Mouse (Mus musculus) layer of hippocampus, postnatal 25 days (tissue): ENCODE measurements around the gene Actl6b. TPM values are rescaled to one million over a fixed set of nuclear protein-coding genes. Genes with fewer than 3 reads are reported as not detected.
A peak's percentile ranks its signal among the peaks of the same experiment; 100 is the strongest.

Source experiments
- DNase-seq, 2 experiments: peaks; one replicate each; pipeline ENCODE4 v3.0.0; 2022; ENCODE audit warnings: mixed read lengths in 2 of 2, low spot score in 1 of 2; ENCODE audit errors: extremely low spot score in 1 of 2
- total RNA-seq, 2 experiments: library from RNA; stranded (reverse); gene quantifications; 2 replicates each; pipeline ENCODE4 v1.2.3; 2021

Gene Actl6b
- total RNA-seq, 2 experiments from 2014 or later = 129 to 132 TPM

DNA sequence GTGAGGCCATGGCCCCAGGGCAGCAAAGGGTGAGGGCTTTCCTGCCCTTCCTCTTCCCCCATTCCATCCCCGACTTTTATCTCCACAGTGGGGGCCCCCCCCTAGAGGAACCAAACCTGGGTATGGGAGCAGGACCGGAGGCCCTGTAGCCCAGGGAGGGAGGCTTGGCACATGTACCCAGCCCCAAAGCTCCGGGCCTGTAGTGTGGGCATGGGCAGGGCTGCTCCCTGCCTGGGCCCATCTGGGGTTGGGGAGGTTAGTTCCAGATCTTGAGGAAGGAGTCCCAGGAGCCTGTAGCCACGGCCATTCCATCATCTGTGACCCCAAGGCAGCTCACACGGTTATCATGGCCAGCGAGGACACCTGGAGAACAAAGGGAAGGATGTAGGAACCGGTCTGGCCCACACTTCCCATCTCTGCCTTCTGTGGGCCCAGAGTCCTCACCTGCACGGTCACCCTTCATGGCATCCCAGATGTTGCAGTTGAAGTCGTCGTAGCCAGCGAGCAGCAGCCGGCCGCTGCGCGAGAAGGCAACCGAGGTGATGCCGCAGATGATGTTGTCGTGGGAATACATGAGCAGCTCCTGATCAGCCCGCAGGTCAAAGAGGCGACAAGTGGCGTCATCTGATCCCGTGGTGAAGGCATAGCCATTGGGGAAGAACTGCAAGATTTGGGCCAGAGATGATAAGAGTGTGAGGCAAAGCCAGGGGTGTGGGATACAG is 24.9 kb upstream of the Actl6b start:
- DNase-seq = no peak

DNA sequence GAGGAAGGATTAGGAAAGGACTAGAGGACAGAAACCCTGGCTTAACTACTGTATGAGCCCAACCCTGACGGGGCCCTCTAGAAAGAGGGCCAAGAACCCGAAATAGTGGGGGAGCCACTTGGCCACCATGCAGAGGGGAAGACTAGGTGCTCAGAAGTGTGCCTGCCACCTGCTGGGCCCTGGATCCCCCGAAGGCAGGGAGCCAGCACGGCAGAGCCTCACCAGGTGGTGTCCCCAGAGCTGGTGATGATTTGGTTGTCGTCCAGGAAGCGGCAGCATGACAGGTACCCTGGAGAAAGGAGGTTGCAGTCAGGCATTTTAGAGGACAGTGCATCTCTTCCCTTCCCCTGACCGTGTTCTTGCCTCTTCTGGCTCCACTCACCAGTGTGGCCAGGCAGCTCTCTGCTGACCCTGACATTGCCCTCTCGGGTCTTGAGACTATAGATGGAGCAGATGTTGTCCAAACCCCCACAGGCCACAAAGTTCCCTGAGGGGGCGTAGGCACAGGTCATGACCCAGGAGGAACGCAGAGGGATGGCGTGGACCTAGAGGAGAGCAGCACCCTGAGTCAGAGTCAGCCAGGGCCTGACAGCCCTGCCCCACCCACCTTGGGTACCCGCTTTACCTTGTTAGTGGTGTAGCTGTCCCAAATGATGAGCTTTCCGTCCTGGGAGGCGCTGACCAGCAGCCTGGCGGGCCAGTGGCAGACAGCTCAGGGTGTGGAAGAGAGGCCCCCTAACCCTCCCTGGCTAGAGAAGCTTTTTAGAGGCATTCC is 23.9 kb upstream of the Actl6b start:
- no peak for DNase-seq

DNA sequence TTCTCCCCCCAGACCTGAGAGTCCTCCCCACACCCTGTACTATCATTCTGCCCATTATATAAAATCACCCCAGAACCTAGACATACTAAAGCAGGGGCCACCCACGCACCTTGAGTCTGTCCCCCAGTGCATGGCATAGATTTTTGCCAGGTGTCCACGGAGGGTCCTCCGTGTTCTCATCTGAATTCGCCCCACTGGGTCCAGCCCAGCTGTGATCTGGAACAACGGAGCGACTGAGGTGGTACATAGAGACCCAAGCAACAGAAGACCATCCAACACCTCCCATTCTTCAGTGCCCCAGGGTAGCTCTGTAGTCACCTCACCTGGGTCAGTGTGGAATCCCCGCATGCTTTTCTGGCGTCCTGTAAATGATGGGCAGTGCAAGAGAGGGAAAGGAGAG is 23.2 kb upstream of the Actl6b start:
- no peak for DNase-seq

DNA sequence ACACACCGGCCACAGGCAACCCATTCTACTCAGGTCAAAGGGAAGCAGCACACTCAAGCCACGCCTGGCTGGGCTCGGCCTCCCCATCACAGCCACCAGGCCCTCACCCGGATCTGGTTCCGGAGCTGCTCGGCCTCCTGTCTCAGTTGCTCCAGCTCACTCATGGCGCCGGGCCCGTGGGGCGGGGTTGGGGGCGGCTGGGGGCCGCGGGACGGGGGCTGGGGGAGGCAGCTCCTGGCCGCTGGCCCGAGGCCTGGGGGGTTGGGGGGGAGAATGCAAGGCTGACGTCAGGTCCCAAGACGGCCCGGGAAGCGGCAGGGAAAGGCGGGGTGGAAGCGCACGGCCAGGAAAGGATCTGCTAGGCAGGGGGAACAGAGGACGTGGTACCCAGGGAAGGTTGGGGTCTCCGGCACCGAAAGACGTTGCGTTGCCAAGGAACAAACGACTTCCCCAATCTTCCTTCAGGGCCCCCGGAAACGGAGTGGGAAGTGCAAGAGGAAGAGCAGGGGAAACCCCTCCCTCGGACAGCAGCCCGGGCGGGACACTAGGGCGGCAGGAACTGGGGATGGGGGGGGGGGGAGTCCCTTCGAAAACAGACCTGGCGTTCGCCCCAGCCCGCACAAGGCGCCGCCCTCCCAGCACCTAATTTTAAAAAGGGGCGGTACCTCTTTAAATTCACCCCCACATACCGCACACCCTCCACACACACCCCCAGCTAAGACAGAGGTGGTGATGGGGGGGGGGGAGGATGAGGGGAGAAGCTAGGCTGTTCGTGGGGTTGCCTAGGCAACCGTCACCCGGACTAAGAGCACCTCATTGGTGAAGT is 22.5 kb upstream of the Actl6b start:
- peak in 1 of 2 experiments; percentile 52 for DNase-seq

DNA sequence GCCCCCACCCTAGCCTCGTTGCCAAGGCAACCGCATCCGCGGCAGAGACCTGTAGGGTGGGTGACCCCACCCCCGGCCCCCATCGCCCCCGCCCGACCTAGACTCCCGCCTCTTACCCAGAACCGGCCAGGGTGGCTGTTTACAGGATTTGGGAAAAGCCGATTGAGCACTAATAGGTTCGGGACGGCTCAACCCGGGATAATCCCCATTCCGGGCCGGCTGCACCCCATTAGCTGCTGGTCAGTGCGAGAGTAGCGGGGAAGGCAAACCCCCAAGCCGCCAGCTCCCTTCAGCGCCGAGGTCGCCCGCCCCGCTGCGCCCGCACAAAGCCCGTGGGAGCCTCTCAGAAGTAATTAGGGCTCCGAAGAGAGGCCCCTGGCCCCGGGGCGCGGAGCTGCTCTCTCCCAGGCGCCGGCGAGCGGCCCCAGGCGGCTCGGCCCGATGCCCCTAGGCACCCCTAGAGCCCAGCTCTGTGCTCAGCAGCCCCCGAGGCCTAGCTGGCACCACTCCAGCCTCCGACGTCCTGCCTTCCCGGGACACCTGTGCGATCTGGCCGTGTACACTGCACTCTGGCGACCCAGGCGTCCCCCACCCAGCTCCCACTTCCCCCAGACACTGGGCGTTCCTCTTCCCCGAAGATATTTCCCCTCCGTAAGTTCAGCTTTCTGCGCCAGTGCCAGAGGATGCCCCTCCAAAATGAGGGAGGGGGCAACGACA is 21.7 kb upstream of the Actl6b start:
- peak in 1 of 2 experiments; percentile 60 for DNase-seq

DNA sequence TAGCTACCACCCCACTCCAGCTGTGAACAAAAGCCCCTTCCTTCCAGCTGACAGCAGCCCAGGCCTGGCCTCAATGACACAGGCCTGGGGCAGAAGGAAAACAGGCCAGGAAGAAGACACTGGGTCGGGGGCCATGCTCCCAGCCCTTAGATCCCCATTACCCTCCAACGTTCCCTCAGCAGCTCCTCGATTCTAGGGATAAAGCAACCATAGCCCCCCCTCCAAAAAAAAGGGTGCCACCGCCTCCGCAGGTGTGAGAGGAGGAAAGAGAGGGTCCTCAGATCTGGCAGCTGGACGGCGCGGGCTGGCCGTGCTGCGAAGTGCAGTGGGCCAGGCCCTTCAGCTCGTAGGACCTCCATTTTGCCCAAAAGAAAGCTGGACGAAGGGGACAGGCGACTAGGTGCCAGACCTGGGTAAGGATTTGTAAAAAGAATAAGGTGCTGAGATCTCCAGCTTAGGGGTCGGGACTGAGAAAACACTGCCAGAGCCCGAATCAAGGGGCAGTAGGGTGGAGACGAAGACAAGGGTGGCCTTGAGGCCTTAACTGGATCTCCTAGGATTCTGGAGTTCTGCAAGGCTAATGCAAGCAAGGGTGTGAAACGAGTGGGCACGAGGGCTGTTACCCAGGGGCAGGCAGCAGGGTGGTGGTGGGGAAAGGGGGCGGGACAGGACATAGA is 21.0 kb upstream of the Actl6b start:
- no peak for DNase-seq

DNA sequence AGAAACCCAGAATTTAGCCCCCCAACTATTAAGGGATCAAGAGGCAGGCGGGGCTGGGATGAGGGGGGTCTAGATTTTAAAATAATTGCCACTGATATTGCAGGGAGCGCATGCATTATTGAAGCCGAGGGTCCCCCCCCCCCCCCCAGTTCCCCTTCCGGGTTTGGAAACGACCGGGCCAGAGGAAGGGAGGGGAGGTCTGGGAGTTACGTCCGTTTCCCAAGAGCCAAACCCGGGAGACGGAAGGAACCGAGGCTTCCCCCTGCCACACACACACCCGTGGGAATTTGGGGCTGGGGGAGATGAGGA is 20.6 kb upstream of the Actl6b start:
- no peak for DNase-seq

DNA sequence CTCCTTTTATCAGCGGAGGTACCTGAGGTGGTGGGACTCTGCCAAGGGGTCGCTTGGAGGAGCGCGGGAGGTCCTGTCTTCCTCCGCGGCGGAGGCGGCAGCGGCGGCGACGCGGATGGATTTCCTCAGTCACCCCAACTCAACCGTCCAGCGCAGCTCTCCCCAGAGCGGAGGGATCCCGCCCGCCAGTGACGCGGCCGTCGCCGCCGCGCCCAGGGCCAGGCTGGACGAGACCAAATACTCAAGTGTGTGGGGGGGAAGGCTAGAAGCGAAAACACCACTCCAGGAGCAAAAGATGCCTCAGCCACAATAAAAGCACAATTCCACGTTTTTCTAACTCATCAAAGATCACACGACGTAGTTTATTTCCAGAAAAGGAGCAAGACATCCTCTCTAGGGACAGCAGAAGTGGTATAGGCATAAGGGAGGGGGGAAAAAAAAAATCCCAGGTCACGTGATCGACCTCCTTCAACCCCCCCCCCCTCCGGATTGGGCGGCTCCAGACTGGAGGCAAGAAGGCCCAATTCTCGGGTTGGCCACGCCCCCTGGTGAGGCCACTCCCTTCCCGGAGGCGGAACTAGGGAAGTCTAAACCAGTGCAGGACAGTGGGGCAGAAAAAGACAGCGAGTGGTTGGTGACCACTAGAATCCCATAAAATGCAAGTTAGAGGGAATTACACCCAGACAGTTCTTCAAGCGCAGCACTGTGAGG is 20.0 kb upstream of the Actl6b start, which contains the start of the genes Epo and Gnb2:
Gene Epo, minus strand, starts transcription at position 126 of the 711 bp plus-strand sequence.
Gene Gnb2, minus strand, starts transcription at position 394 of the 711 bp plus-strand sequence.
- peak; percentile 89 to 98 for DNase-seq

DNA sequence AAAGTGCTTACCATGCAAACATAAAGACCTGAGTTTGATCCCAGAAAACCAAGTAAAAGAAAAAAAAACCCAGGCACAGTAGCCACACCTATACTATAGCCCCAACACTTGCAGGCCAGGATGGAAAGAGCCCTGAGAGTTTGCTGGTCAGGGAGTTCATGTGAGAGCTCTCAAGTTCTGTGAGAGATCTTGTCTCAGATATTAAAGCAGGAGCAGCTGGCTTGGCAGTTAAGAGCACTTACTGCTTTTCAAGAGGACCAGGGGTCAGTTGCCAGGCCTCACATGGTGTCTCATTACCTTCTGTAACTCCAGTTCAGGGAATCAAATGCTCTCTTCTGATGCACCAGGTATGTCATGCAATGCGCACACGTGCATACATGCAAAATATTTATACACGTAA is 18.6 kb upstream of the Actl6b start:
- no peak for DNase-seq

DNA sequence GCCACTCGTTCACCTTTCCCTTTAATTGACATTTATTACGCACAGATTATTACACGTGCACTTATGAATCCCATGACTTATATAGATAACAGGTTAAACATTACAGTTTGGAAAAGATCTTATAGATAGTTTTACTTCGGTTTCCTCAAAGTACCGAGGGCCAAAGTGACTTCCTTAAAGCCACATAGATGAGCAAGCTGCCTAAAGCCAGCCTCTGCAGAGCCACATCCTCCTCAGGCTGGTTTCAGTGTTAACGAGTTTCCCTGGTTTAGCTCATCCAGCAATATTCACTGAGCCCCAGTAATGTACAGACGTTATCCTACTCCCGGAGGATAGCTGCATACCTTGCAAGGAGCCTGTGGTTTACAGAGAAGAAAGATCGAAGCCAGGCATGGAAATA is 18.0 kb upstream of the Actl6b start:
- no peak for DNase-seq

DNA sequence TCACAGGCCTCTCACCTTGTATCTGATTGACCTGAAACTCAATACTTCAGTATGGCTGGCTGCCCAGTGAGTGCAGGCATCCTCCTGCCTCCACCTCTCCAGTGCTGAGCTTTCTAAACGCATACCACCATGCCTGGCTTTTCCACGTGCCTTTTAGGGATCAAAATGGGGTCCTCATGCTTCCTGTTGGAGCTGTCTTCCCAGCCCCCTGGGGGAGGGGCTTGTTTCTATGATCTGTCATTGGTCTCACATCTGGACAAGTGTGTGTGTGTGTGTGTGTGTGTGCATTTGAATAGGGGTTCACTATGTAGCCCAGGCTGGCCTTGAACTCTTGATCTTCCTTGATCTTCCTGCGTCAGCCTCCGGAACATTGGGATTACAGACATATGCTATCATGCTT is 15.9 kb upstream of the Actl6b start:
- DNase-seq = no peak

DNA sequence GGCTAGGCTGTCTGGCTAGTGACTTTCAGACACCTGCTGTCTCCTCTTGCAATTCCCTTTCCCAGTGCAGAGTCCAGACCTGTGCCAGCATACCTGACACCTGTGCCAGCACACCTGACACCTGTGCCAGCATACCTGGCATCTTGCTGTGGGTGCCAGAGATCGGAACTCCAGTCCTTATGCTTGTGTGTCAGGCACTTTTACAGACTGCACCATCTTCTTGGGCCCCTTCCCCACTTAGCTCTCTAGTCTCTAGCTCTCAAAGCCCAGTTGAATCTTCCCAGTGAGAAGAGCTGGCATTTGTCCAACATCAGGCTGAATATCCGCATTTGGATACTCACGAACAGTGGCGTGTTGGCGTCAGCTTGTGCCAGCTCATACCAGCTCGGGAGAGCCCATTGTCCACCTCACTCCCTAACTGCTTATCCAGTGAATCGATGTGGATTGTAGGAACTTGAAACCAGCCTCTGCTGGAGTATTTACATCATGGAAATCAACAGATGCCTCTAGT is 14.0 kb upstream of the Actl6b start:
- DNase-seq = no peak

DNA sequence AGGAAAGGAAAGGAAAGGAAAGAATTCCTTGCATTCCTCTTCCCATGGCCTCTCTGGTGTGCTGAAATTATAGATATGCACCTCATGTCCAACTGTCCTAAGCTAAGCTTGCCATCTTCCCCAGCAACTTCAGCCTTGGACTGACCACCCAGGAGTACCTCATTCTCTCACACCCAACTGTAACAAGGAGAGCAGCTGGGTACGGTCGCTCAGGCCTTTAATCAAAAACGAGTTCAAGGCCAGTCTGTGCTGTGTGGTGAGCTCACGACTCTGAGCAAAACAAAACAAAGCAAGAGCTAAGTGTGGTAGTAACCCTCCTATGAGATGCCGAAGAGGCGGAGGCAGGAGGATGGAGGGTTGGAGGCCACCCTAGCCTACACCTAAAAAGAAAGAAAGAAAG is 12.3 kb upstream of the Actl6b start:
- DNase-seq = no peak

DNA sequence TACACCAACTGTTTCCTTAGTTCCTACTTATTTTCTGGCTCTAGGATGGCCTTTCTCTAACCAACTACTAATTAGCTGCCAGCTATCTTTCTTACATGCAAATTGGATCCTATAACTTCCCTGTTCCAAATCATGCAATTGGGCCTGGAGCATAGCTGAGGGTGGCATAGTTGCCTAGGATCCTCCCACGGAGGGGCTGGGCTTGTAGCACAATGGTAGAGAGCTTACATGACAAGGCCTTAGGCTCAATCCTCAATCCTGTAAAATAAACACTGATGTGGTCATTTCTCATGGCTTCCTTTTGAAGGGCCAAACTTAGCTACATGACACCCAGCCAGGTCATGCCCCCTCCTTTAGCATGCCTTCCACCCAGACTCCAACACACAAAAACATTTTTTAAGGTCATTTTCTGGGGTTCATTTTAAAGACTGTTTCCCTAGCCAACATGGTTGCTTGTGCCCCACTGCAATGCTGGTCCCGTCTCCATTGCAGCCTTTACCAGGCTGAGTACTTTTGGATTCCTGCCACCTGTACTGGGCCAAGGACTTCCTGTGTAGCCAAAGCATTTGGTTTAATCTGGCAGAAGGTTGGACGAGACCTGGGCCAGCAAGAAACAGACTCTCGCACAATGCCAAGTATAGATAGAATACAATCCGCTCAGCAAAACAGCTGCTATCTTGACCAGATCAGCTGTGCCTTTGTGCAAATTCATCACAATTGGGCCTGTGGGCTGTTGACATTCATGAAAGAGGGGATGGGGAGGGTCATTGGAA is 11.4 kb upstream of the Actl6b start:
- DNase-seq = no peak

DNA sequence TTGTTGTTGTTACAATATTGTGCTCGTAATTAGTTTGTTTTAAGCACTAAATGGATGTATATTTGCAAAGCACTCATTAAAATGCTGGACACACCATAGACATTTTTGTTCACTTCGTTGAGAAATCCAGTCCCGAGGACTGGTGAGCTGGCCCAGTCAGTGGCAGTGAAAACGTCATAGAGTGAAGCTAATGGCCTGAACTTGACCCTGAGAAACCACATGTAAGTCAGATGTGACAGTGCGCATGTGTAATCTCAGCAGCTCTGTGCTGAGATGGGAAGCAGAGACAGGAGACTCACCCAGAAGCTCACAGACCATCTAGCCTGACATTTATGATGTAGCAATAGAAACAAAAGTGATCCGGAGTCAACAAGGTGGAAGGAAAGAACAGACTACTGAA is 8.4 kb upstream of the Actl6b start:
- DNase-seq = no peak

DNA sequence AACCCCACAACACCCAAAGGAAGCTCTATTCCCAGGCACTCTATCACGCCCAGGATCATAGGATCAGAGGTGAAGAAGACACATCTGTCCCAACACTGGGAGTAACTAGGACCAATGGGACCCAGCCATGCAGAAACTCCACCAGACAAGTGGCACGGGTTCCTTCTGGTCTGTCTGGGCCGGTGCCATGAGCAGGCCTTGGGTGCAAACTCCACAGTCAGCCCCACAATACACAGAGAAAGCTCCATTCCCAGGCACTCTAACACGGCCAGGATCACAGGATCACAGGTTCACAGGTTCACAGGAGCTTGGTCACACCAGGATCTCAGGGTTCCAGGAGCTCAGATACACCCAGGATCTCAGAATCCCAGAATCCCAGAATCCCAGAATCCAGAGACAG is 7.7 kb upstream of the Actl6b start:
- no peak for DNase-seq

DNA sequence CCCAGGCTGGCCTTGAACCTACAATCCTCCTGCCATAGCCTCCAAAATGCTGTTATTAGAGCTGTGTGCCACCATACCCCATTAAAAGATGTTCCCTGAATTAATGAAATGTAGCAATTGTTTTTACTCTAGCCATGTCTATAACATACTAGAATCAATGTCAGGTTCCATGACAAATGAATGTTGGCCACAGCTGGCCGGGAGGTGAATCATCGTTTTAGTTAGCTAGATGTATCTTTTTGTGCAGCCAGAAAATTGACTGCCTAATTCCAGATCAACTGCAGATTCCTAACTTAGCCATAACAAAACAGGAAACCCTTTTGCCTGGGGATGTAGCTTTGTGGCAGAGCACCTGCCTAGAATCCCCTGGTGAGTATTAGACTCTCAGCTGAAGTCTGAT is 3.5 kb upstream of the Actl6b start:
- DNase-seq = no peak

DNA sequence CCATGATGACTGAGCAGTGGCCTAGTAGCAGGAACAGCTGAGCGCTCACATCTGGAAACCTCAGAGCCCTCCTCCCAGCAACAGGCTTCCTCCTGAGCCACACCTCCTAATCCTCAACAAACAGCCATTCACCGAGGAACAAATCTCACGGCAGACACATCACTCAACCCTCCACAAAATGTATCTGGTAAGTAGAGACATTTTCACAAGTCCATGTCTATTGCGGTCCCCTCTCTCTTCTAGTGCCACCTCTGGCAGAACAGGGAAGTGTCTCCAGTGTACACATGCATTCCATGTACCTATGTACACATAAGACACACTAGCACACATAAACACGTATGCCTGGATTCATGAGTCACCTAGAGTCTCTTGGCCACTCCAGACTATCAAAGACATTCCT is 2.2 kb upstream of the Actl6b start:
- no peak for DNase-seq
